Mouse (Mus musculus) spleen, adult 12 weeks (tissue): ENCODE results near the gene Eef1akmt3.
"Not testable (repeated sequence)": the region's sequence is repeated elsewhere in the genome, so short reads cannot be mapped to it uniquely, and the experiment has no call there.

Experiments used
- DNase-seq: peaks from one replicate; pipeline ENCODE4 v3.0.0; 2022; ENCODE audit warnings: low spot score

The Eef1akmt3 gene

DNA sequence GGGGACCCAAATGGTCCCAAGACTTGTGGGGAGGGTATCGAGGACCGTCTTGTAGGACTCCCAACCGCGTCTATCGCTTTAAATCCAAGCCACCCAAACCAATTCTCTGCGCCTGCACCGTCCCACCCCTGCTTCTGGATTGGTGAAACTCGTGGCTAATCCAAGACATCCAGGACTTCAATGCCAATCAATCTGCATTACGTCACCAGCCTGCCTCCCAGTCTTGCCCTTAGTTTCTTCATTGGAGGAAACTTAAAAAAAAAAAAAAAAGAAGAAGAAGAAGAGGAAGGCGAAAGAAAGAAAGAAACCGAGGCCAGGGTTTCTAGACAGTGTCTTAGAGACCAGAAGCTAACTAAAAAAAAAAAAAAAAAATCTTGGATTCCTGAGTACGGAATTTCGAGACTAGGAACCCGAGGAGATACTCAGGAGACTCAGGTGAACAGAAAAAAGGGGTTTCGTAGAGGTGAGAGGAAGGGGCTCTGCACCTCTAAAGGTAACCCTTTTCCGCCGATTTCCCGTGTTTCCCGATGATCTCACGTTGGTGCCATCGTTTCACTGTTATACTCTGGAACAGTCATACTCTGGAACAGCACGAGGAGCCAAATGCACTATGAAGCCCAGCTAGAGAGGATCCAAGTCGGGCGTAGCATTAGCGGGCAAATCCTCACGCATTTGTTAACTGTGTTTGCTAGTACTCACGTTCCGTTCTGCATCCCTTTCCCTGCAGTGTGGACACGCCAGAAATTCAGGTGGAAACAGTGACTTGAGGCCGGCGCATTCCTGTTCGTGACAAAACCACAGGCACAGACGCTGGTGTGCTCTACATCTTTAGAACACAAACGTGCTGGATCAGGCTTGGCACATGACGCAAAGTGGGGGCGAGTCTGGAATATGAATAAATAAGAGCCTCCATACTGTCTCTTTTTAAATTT lies 29.1 kb upstream of the Eef1akmt3 start, which contains the start of gene Tspan31:
Tspan31 (minus strand) TSS at position 75 of the 932 bp plus-strand sequence.
- DNase-seq = peak; percentile 65

DNA sequence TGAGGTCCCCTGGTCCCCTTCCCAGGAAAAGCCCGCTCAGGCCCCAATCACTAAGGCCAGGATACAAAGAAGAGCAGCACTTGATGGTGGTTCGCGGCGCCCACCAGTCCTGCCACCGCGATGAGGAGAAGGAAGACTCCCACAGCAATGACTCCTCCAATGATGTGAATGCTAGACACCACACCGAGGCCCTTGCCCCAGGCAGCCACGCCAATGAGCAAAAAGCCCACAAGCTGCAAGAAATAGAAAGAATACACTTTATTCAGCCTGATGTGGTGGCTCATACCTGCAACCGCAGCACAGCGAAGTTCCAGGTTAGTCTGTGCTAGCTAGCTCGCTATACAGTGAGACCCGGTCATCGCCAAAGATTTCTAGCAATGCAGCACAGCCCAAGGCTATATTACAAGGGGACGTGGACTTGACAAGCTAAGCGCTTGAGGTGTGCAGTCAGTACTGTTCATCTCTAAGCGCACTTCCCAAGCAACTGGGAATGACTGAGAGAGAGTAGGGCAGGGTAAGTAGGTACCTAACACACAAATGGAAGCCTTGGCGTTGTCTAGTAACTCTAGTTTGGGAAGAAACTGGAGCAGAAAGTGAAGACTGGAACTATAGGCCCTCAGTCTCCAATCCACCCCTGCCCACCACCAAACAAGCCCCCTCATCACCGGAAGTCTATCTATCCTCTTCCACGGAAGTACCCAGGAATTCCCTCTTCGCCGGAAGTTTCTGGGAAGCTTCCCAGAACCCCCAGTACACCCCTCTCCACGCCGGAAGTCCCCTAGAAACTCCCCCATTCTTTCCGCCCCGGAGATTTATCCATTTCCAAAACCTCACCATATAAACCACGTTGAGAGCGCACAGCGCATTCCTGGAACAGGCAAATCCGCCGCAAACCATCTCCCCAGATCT lies 28.2 kb upstream of the Eef1akmt3 start:
- no peak for DNase-seq

DNA sequence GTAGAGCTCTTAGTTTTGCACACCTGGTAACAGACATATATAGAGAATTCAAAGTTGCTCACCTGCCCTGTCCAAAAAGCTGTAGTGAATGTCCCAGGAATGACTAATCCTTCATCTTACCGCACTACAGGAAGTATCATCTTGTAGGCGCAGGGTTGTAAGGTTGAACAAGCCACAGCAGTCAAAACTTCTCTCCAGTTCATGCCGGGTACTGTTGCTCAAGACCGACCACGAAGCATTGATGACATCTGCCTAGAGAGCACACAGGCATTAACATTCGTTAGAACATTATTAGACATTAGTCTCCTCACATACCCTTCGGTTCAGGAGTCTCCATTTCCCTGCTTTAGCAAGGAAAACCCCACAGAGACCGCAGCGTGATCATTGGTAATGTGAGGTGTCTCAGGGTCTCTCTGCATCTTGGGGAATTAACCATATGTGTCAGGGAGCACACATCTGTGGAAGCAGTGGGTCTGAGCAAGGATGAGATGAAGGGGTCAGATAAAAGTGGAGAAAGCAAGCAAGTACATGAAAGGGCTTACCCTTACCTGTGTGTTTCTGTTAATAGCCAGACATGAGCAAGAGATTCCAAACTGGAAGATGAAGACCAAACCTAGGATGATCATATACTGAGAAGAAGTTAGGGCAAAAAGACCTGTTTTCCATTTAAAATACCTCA lies 27.2 kb upstream of the Eef1akmt3 start:
- no peak for DNase-seq

DNA sequence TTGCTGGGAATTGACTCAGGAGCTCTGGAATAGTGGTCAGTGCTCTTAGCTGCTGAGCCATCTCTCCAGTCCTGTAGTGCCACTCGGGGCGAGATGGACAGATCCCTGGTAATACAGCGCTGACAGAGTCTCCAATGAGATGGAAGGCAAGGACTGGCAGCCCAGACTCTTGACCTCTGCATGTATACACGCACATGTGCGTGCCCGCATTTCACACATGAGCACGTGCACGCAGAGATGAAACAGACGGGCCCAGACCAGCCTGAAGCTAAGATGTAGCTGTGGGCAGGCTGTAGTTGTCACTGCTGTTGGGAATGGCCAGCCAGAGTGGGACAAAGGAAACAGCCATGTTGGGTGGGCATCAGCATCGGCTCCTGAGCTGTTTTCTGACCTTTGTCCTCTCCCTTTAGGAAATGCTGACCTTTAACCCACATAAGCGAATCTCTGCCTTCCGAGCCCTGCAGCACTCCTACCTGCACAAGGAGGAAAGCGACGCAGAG lies 25.3 kb upstream of the Eef1akmt3 start:
- no peak for DNase-seq

DNA sequence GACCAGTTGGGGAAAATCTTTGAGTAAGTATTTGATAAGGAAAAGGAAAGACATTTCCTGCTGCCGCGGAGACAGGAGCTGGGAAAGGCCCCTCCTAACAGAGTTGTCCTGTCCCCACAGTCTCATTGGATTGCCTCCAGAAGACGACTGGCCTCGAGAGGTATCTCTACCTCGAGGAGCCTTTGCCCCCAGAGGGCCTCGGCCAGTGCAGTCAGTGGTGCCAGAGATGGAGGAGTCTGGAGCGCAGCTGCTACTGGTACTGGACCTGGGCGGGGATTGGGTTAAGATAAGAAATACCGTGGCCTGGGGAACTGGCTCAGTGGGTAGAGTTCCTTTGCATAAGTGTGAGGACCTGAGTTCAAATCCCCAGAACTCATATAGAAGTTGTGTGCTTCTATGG lies 24.7 kb upstream of the Eef1akmt3 start:
- DNase-seq = no peak

DNA sequence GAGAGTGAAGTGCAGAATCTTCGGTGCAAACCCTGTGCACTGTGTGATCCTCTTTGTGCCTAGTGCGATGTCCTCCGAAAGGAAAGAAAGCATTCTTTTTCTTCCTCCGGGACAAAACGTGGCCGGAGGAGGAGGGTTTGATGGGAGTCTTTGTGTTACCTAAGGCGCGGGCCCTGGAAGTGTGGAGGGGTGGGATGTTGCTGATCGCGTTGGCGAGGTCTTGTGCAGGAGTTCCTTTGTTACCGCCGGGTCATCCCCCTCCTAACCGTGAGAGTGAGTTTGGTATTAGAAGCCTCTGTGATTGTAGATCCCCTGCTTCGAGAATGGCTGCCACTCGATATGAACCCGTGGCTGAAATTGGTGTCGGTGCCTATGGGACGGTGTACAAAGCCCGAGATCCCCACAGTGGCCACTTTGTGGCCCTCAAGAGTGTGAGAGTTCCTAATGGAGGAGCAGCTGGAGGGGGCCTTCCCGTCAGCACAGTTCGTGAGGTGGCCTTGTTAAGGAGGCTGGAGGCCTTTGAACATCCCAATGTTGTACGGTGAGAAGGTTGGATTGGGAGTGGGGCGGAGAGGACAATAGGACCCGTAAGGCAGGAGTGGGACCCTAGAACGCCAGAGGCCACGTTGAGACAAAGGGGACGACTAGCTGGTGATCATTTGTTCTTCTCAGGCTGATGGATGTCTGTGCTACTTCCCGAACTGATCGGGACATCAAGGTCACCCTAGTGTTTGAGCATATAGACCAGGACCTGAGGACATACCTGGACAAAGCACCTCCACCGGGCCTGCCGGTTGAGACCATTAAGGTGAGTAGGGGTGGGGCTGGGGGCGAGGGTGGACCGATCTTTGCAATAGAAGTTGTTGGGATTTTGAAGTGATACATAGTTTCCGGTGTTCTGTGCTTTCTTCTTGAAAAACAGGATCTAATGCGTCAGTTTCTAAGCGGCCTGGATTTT lies 22.9 kb upstream of the Eef1akmt3 start:
- no peak for DNase-seq

DNA sequence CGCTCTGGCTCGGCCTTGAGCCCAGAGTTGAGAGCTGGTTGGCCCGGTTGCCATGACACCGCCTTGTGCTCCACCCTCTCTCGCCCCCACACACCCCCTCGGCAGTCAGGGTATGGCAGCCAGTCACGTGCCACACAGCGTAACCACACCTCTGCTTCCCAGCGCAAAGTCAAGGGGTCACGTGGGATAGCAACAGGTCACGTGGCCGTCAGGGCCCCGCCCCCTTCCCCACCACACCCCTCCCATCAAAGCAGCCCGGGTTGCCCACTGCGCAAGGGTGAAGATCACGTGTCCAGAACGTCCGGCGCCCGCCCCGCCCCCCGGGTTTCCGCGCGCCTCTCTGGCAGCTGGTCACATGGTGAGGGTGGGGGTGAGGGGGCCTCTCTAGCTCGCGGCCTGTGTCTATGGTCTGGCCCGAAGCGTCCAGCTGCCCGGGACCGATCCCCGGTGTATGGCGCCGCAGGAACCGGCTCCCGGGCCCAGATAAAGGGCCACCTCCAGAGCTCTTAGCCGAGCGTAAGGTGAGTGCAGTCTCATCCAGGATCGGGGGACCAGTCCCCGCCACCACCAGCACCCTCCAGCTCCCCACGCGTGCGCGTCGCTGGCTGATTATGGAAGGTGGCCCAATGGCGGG lies 22.0 kb upstream of the Eef1akmt3 start, which contains the start of gene Cdk4:
Cdk4 (plus strand) TSS at position 296 of the 634 bp plus-strand sequence.
- DNase-seq = peak; percentile 85

DNA sequence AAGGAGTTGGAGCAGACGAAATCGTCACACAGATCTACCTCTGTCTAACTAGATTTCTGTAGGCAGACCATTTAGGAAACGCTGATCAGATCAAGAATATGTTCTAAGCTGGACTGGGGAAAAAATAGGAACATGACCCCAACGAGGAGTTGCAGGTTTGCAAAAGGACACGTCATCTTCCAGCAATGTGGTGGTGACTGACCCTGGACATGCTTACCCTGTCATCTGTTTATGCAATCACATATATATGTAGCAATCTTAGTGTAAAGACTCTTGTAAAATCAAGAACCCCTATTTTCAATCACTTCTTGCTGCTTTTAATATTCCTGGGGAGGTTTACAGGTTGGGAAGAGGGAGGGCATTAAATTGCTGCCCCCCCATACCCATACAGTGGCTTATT lies 21.2 kb upstream of the Eef1akmt3 start:
- DNase-seq = no peak

DNA sequence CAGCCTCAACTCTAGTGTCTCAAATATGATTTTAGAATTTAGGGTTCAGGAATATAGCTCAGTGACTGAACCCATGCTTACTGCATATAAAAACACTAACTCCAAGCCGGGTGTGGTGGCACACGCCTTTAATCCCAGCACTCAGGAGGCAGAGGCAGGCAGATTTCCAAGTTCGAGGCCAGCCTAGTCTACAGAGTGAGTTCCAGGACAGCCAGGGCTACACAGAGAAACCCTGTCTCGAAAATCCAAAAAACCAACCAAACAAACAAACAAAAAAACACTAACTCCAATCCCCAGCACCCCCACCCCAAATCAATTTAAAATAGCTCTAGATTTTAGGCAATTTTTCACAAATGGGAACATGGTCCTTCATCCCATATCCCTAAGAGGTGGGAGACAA lies 20.8 kb upstream of the Eef1akmt3 start:
- DNase-seq = not testable (repeated sequence)

DNA sequence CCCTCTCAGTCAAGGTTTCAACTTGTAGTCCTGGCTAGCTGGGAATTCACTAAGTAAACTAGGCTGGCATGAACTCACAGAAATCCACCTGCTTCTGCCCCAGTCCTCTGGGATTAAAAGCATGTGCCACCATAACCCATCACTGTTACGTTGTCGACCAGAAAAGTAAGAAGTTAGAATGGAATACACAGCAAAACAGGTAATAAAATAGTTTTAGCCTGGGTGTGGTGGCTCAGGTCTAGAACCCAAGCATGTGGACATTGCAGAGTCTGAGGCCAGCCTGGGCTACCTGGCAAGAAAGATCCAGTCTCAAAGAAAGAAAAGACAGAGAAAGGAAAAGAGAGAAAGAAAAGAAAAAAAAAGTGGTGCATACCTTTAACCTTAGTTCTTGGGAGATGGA lies 20.2 kb upstream of the Eef1akmt3 start:
- DNase-seq = no peak

DNA sequence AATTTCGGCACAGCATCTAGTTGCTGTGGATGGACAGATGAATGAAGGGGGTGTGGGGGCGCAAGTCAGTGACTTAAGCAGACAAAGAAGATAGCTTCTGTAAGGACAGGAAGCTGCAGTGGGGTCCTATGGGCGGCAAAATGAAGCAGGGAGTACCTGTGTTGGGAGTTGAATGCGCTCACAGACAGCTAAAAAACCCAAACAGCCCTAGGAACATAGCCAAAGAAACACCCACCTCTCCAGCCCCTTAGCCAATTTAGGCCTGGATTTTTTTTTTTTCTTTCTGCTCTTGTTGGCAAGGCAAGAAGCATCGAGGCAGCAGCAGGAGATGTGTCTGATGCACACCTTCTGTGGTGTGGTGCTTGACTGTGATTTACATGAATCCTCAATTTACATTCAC lies 19.8 kb upstream of the Eef1akmt3 start:
- no peak for DNase-seq

DNA sequence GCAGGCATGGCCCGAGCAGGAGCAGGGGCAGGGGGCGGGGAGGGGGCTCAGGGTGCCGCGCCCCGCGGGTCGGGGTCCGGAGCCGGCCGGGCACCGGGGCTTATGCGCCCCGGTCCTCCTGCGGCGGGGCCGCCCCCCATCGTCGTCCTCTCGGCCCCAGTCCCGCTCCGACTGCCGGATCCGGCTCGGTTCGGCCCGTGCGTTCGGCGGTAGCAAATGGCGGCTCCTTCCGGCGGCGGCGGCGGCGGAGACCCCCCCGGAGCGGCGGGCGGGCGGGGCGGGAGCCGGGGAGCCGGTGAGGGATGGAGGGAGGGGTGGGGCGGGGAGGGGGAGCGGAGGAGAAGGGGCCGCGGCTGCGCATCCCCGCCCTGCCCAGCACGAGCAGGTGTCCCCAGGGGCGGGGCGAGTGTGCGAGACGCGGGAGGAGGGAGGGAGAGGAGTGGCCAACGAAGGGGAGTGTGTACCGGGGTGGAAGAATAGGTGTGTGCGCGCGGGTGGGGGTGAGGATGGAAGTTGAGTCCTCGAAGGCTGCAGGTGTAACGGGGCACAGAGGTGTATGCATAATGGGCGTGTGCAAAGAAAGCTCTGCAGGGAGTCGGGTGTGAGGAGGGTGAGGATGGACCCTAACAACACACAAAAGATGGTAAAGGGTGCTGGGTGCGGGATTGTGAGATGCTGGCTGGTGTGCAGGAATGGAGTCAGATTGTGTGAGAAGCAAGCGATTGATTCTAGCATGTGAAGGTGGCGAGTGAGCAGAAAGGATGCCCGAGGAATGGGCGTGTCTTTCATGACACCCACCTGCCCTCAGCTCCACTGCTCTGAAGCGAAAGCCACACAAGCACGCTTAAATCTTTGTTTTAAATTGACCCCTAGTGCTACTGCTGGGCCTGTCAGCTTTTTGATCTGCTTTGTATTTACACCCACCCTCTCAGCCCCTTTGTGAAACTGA lies 18.9 kb upstream of the Eef1akmt3 start, which contains the start of gene March9:
March9 (minus strand) TSS at position 217 of the 949 bp plus-strand sequence.
- DNase-seq = peak; percentile 48

DNA sequence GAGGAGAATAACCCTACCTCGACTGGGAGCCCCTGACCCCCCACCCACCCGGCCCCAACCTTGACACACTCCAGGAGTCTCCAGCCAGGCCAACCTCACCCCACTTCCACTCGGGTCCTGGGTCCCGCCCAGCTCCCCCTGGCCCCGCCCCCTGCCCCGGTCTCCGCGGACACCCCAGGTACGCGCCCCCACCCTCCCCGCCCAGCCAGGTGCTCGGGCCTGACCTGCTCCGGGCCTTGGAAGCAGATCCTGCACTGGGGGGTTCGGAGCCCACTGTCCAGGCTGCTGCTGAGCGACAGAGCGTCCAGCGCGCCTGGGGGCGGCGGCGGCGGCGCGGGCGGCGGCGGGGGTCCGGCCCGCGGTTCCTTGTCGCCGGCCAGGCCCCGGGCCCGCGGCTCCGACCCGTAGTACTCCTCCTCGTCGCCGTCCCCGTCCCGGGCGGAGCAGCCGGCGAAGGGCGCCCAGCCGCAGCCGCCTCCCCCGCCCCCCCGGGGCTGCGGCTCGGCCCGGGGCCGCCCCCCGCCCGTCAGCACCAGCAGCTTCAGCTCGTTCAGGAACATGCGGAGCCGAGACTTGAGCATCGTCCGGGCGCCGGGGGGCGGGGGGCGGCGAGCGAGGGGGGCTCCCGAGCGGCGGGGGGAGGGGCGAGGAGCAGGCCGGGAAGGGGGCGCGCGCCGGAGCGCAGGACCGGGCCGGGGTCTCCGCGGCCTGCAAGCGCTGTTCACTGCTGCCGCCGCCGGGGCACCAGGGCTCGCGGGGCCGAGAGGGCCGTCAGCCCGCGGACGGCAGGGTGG lies 18.1 kb upstream of the Eef1akmt3 start:
- DNase-seq = no peak

DNA sequence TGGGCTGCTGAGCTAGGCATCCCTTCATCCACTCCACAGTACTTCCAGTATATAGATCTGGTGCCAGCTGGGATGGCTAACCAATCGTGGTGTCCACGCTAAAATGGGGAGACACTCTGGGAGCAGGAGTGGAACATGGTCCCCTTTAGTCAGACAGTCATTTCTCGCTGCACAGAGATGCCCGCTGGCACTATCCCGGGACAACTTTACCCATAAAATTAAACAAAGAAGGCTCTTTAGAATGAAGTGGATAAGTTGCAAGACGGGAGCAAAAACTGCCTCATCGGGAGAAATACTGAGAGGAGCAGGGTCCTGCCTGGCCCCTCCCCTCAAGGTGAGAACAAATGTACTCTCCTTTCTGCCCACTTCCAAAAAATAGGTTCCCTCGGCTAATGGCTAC lies 17.4 kb upstream of the Eef1akmt3 start:
- DNase-seq = no peak

DNA sequence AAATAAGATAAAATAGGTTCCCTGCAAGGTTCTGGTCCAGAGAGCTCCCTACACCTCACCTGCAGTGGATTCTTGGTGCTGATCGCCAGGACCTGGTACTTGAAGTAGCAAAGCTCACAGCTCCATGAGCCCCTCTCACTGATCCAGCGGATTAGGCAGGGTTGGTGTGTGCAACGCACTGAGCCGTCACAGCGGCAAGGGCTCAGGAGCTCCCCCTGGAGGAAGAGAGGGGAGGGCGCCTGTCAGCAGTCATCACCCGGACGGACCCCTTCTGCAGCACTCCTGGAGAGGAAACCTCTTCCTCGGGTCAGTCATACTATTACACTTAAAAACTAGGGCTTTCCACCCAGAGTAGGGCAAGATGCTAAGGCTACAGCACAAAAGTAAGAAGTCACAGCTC lies 16.8 kb upstream of the Eef1akmt3 start:
- peak; percentile 57 for DNase-seq

DNA sequence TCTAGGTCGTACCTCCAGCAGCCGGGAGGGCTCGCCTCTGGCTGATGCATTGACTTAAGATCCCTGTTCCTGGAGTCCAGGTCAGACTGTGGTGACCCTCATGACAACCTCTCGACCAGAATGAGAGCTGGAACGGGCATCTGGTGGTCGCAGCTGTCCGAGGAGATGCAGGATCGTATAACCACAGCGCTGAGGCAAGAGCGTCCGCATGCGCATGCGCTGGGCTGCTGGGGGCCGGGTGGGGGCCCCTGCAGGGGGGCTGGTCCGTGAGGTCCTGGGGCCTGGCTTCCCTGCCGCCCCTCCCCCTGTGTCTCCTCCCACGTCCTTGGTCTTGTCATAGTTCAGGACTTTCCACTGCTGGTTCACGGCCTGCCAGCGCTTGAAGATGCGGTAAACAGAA lies 15.2 kb upstream of the Eef1akmt3 start:
- no peak for DNase-seq

DNA sequence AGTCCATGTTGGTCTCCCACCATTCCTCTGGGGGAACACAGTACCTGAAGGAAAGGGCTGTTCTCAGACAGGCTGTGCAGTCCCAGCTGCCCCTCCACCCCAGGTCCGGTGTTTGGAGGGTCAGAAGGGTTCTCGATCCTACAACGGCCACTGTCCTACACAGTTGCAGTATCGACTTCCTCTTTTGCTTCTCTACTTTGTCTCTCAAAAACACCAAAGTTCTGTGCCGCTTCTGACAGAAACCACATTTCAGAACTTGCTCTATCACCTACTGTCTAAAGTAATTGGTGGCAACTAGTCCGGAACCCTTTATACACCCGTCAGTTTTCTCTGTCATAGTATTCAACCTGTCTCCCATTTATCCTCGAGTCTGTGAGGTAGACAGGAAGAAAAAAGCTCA lies 14.1 kb upstream of the Eef1akmt3 start:
- DNase-seq = no peak

DNA sequence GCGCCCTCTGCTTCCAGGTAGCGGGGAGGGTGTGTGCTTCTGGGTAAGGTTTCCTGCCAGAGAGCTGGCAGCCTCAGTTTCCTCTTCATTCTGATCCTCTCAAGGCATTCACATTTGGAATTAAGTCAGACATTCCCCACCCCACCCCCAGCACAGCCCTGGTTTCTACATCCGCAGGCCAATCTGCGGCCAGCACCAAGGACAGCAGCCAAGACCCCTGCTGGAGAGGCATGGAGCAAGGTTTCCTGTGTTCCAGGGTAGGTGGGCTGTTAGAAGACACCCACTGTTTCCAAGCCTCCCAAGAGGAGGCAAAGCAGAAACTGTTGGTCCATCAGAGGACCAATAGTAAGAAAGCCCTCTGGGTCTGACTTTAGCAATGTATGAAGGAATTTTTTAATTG lies 13.3 kb upstream of the Eef1akmt3 start:
- DNase-seq = no peak
